In genomic region chr8:108241041-108241690, GRCm38 (mm10) we compare ENCODE assay signal across 9 mouse cellular contexts.
DNase-seq lines count a peak whose midpoint lies in the region; ATAC-seq and TF ChIP-seq lines count a peak whose summit lies in the region.
"Had no signal": no experiment of that assay in that cellular context is flagged by ENCODE, and none has a peak within 500 bp of the region (broad histone marks: within the 10 kb centered on the region; RNA-seq: fewer than 3 reads in every experiment).

No protein-coding gene starts in this region.

- no peaks in the 10 kb centered on the region for H3K9me3 ChIP-seq in kidney, embryonic 14.5 days (ENCODE audit: control insufficient read depth, low read length)
- no peaks in the 10 kb centered on the region for H3K9me3 ChIP-seq in embryonic facial prominence, embryonic 10.5 days
- no peaks in the 10 kb centered on the region for H3K9me3 ChIP-seq in hindbrain, postnatal 0 days (ENCODE audit: low read length)
- H3K9me3 ChIP-seq in neural tube, embryonic 11.5 days (ENCODE audit: control insufficient read depth, low read length) = no peaks in the 10 kb centered on the region
- H3K9me3 ChIP-seq in forebrain, embryonic 11.5 days (ENCODE audit: control insufficient read depth, low read length) = no peaks in the 10 kb centered on the region

- DNase-seq in kidney, postnatal 14 days = no peak
- DNase-seq in embryonic facial prominence, embryonic 10.5 days (ENCODE audit: low spot score) = peak; percentile 46
- DNase-seq in hindbrain, postnatal 0 days (ENCODE audit: low spot score) = no peak
- DNase-seq in neural tube, embryonic 11.5 days (ENCODE audit: low spot score) = peak; percentile 63
- DNase-seq in forebrain, embryonic 11.5 days (ENCODE audit: low spot score) = no peak
- DNase-seq in gastrocnemius, adult 2 months = no peak
- DNase-seq: thymus, postnatal 36 days had no signal

- H3K4me3 ChIP-seq in kidney, embryonic 14.5 days (ENCODE audit: low read length) = peak overlapping the region; percentile 19; the same call in 1 of the 2 replicates
- H3K4me3 ChIP-seq in embryonic facial prominence, embryonic 10.5 days = peak overlapping the region; percentile 40
- no peak overlapping the region for H3K4me3 ChIP-seq in hindbrain, postnatal 0 days (ENCODE audit: low read length)
- H3K4me3 ChIP-seq in neural tube, embryonic 11.5 days (ENCODE audit: low read depth, low read length) = no peak overlapping the region
- no peak overlapping the region for H3K4me3 ChIP-seq in forebrain, embryonic 11.5 days (ENCODE audit: low read depth, low read length)
- no peak overlapping the region for H3K4me3 ChIP-seq in gastrocnemius, adult 2 months

- no peak overlapping the region for H3K9ac ChIP-seq in kidney, embryonic 14.5 days (ENCODE audit: low read depth, low read length)
- no peak overlapping the region for H3K9ac ChIP-seq in hindbrain, postnatal 0 days (replicated peaks; ENCODE audit: low read length)
- H3K9ac ChIP-seq in neural tube, embryonic 11.5 days (ENCODE audit: low read length) = no peak overlapping the region
- no peak overlapping the region for H3K9ac ChIP-seq in forebrain, embryonic 11.5 days (ENCODE audit: low read length)

- no peak for ATAC-seq in kidney, embryonic 14.5 days (ENCODE audit: low FRiP score, low TSS enrichment)
- ATAC-seq in hindbrain, postnatal 0 days = no peak
- ATAC-seq in neural tube, embryonic 11.5 days (ENCODE audit: insufficient read depth, low FRiP score, low TSS enrichment) = no peak
- no peak for ATAC-seq in inflammation-experienced regulatory T-cells, adult 6 months
- ATAC-seq in forebrain, embryonic 11.5 days (replicated peaks; ENCODE audit: low FRiP score) = no peak

- intact Hi-C loops in gastrocnemius, adult 2 months (cut with DNase I) = no loop called here

- no peaks in the 10 kb centered on the region for H3K36me3 ChIP-seq in kidney, embryonic 14.5 days (ENCODE audit: control insufficient read depth, insufficient read depth, low read length)
- no peaks in the 10 kb centered on the region for H3K36me3 ChIP-seq in embryonic facial prominence, embryonic 10.5 days (replicated peaks)
- H3K36me3 ChIP-seq in hindbrain, postnatal 0 days (ENCODE audit: insufficient read depth, low read length) = no peaks in the 10 kb centered on the region
- H3K36me3 ChIP-seq in neural tube, embryonic 11.5 days (ENCODE audit: control insufficient read depth, insufficient read depth, low read length) = no peaks in the 10 kb centered on the region
- no peaks in the 10 kb centered on the region for H3K36me3 ChIP-seq in forebrain, embryonic 11.5 days (ENCODE audit: control insufficient read depth, insufficient read depth, low read length)

- no peak overlapping the region for H3K27ac ChIP-seq in kidney, embryonic 14.5 days (ENCODE audit: low read depth, low read length)
- H3K27ac ChIP-seq in embryonic facial prominence, embryonic 10.5 days (replicated peaks) = peak overlapping the region; percentile 41
- H3K27ac ChIP-seq in hindbrain, postnatal 0 days = no peak overlapping the region
- peak overlapping the region; percentile 14; the same call in 1 of the 2 replicates for H3K27ac ChIP-seq in neural tube, embryonic 11.5 days (ENCODE audit: low read depth, low read length)
- no peak overlapping the region for H3K27ac ChIP-seq in forebrain, embryonic 11.5 days (ENCODE audit: low read depth, low read length)
- H3K27ac ChIP-seq in gastrocnemius, adult 2 months = no peak overlapping the region

- peak overlapping the region; percentile 45 for H3K4me2 ChIP-seq in kidney, embryonic 14.5 days (replicated peaks; ENCODE audit: low read depth, low read length)
- H3K4me2 ChIP-seq in hindbrain, postnatal 0 days (ENCODE audit: low read depth, low read length) = peak overlapping the region; percentile 29; the same call in 1 of the 2 replicates
- H3K4me2 ChIP-seq in neural tube, embryonic 11.5 days (ENCODE audit: low read depth) = peak overlapping the region; percentile 33
- no peak overlapping the region for H3K4me2 ChIP-seq in forebrain, embryonic 11.5 days (ENCODE audit: low read depth, low read length, severe bottlenecking)

- WGBS in kidney, embryonic 14.5 days = 20% methylated on average over 19 of the region's 19 CpGs
- WGBS in embryonic facial prominence, embryonic 10.5 days = 37% methylated on average over 19 of the region's 19 CpGs
- 19% methylated on average over 19 of the region's 19 CpGs for WGBS in hindbrain, postnatal 0 days
- 32% methylated on average over 19 of the region's 19 CpGs for WGBS in neural tube, embryonic 11.5 days
- WGBS in forebrain, embryonic 11.5 days = 53% methylated on average over 19 of the region's 19 CpGs

- no peaks in the 10 kb centered on the region; the same call in 1 of the 2 replicates for H3K27me3 ChIP-seq in kidney, embryonic 14.5 days (ENCODE audit: control insufficient read depth, insufficient read depth, low read length)
- H3K27me3 ChIP-seq in embryonic facial prominence, embryonic 10.5 days (replicated peaks; ENCODE audit: low read depth, poor library complexity, severe bottlenecking) = peaks cover 12% of the 10 kb centered on the region; the same call in 1 of the 2 replicates
- peaks cover 22% of the 10 kb centered on the region for H3K27me3 ChIP-seq in hindbrain, postnatal 0 days (ENCODE audit: insufficient read depth, low read length)
- H3K27me3 ChIP-seq in neural tube, embryonic 11.5 days (ENCODE audit: control insufficient read depth, insufficient read depth, low read length) = no peaks in the 10 kb centered on the region
- H3K27me3 ChIP-seq in forebrain, embryonic 11.5 days (ENCODE audit: control insufficient read depth, insufficient read depth, low read length) = 0 out of 2 replicates have a peak, but pooled peaks cover 2% of the 10 kb centered on the region

- peaks cover 6% of the 10 kb centered on the region; the same call in 1 of the 2 replicates for H3K4me1 ChIP-seq in kidney, embryonic 14.5 days (ENCODE audit: control insufficient read depth, insufficient read depth, low read length)
- H3K4me1 ChIP-seq in embryonic facial prominence, embryonic 10.5 days = peaks cover 58% of the 10 kb centered on the region
- no peaks in the 10 kb centered on the region for H3K4me1 ChIP-seq in hindbrain, postnatal 0 days (ENCODE audit: insufficient read depth, low read length)
- peaks cover 17% of the 10 kb centered on the region; the same call in 1 of the 2 replicates for H3K4me1 ChIP-seq in neural tube, embryonic 11.5 days (ENCODE audit: control insufficient read depth, insufficient read depth, low read length)
- peaks cover 6% of the 10 kb centered on the region for H3K4me1 ChIP-seq in forebrain, embryonic 11.5 days (replicated peaks; ENCODE audit: control insufficient read depth, insufficient read depth, low read length)

- TF ChIP-seq CTCF in hindbrain, postnatal 0 days (IDR thresholded peaks at IDR 0.05; ENCODE audit: low read depth) = no peak
- TF ChIP-seq CTCF in gastrocnemius, adult 2 months (IDR thresholded peaks at IDR 0.05) = no peak

Comparison
In these comparisons a context has a peak if more than half of its experiments do, and no peak if none do; other contexts are left out.
1. H3K27ac ChIP-seq: peak in embryonic facial prominence, embryonic 10.5 days (single experiment) and neural tube, embryonic 11.5 days (single experiment); none in kidney, embryonic 14.5 days (single experiment), hindbrain, postnatal 0 days (single experiment), forebrain, embryonic 11.5 days (single experiment) and gastrocnemius, adult 2 months (single experiment).
2. H3K4me3 ChIP-seq: peak in kidney, embryonic 14.5 days (single experiment) and embryonic facial prominence, embryonic 10.5 days (single experiment); none in hindbrain, postnatal 0 days (single experiment), neural tube, embryonic 11.5 days (single experiment), forebrain, embryonic 11.5 days (single experiment) and gastrocnemius, adult 2 months (single experiment).
3. DNase-seq: peak in embryonic facial prominence, embryonic 10.5 days (single experiment) and neural tube, embryonic 11.5 days (single experiment); none in kidney, postnatal 14 days (single experiment), hindbrain, postnatal 0 days (single experiment), forebrain, embryonic 11.5 days (single experiment) and gastrocnemius, adult 2 months (single experiment).